Mouse (Mus musculus) Muller cell, postnatal 12 days (primary cell): ENCODE data around the gene Rabl6.

Experiments used
- DNase-seq: peaks from one replicate; pipeline ENCODE4 v3.0.0-alpha.2; 2015; ENCODE audit errors: inconsistent ontology term

Gene Rabl6

GRCm38 (mm10) chr2:25545996-25546810 lies 62.1 kb downstream of the Rabl6 start:
- no peak for DNase-seq

GRCm38 (mm10) chr2:25541644-25542367 lies 66.5 kb downstream of the Rabl6 start:
- peak; percentile 46 for DNase-seq

- DNase-seq, result peak; percentile 52
These were observed 67.8 kb downstream of the Rabl6 start for GRCm38 (mm10) chr2:25540541-25540948.

GRCm38 (mm10) chr2:25536531-25536930 lies 71.8 kb downstream of the Rabl6 start:
- no peak for DNase-seq

GRCm38 (mm10) chr2:25534866-25535182 lies 73.5 kb downstream of the Rabl6 start:
- no peak for DNase-seq

- DNase-seq, result peak; percentile 91
These were observed 74.0 kb downstream of the Rabl6 start for GRCm38 (mm10) chr2:25534178-25534865.

- DNase-seq, result no peak
These were observed 74.6 kb downstream of the Rabl6 start for GRCm38 (mm10) chr2:25533707-25534106.
